Mouse (Mus musculus): ENCODE results near the gene Zfp541.

- TF ChIP-seq CTCF (IDR thresholded peaks at IDR 0.05 in 2 of 3, conservative IDR thresholded peaks at IDR 0.05 in 1 of 3; ENCODE audit: control insufficient read depth in 1 of 3, insufficient read depth in 1 of 3, low read depth in 2 of 3, low read length in 3 of 3, poor library complexity in 1 of 3, severe bottlenecking in 1 of 3), result no peak
- no peak for TF ChIP-seq TAL1 (IDR thresholded peaks at IDR 0.05; ENCODE audit: low read length)
- TF ChIP-seq E2F4 (IDR thresholded peaks at IDR 0.05; ENCODE audit: borderline replicate concordance, low read depth, low read length), result no peak
- TF ChIP-seq USF1 (IDR thresholded peaks at IDR 0.05; ENCODE audit: low read depth, low read length), result no peak
- no peak for TF ChIP-seq UBTF (IDR thresholded peaks at IDR 0.05; ENCODE audit: borderline replicate concordance, insufficient read depth, low read depth, low read length)
These were observed 11.0 kb upstream of the Zfp541 start for GRCm38 (mm10) chr7:16050600-16050999.
